Mouse (Mus musculus): ENCODE data around the gene Zbp1.
A peak's percentile ranks its signal among the peaks of the same experiment; 100 is the strongest.

The Zbp1 gene

GRCm38 (mm10) chr2:173218416-173219141, at the start of gene Zbp1:
Gene Zbp1 (minus strand): TSS chr2:173218923.
- DNase-seq, result peak; percentile 96

- DNase-seq, result peak; percentile 85
These were observed 48.8 kb upstream of the Zbp1 start for GRCm38 (mm10) chr2:173267562-173267961.

GRCm38 (mm10) chr2:173266349-173267112, 47.8 kb upstream of the Zbp1 start:
- DNase-seq, result no peak

- no peak for DNase-seq
These were observed 46.9 kb upstream of the Zbp1 start for GRCm38 (mm10) chr2:173265468-173266265.

GRCm38 (mm10) chr2:173264467-173265128, 45.9 kb upstream of the Zbp1 start:
- DNase-seq, result no peak

GRCm38 (mm10) chr2:173263636-173264330, 45.1 kb upstream of the Zbp1 start:
- peak; percentile 95 for DNase-seq

- DNase-seq, result no peak
These were observed 42.8 kb upstream of the Zbp1 start for GRCm38 (mm10) chr2:173261497-173261896.

GRCm38 (mm10) chr2:173258459-173259091, 39.9 kb upstream of the Zbp1 start:
- DNase-seq, result no peak

- DNase-seq, result peak; percentile 98
These were observed 38.9 kb upstream of the Zbp1 start for GRCm38 (mm10) chr2:173257610-173258009.

- no peak for DNase-seq
These were observed 37.8 kb upstream of the Zbp1 start for GRCm38 (mm10) chr2:173256552-173256949.

- DNase-seq, result no peak
These were observed 37.3 kb upstream of the Zbp1 start for GRCm38 (mm10) chr2:173255810-173256551.

- DNase-seq, result no peak
These were observed 35.3 kb upstream of the Zbp1 start for GRCm38 (mm10) chr2:173253761-173254662.

- no peak for DNase-seq
These were observed 33.0 kb upstream of the Zbp1 start for GRCm38 (mm10) chr2:173251675-173252074.

- DNase-seq, result no peak
These were observed 32.4 kb upstream of the Zbp1 start for GRCm38 (mm10) chr2:173251133-173251532.

- DNase-seq, result peak; percentile 94
These were observed 31.7 kb upstream of the Zbp1 start for GRCm38 (mm10) chr2:173250411-173250810.

- DNase-seq, result no peak
These were observed 31.2 kb upstream of the Zbp1 start for GRCm38 (mm10) chr2:173249965-173250364.

GRCm38 (mm10) chr2:173249386-173249785, 30.7 kb upstream of the Zbp1 start:
- no peak for DNase-seq

- no peak for DNase-seq
These were observed 30.1 kb upstream of the Zbp1 start for GRCm38 (mm10) chr2:173248822-173249221.

- DNase-seq, result no peak
These were observed 29.2 kb upstream of the Zbp1 start for GRCm38 (mm10) chr2:173247911-173248310.

GRCm38 (mm10) chr2:173247197-173247596, 28.5 kb upstream of the Zbp1 start:
- no peak for DNase-seq

Data from heart, adult 11 months (tissue).